Mouse (Mus musculus) kidney, postnatal 0 days (tissue): ENCODE measurements around the gene Morc2a. TPM values are rescaled to one million over a fixed set of nuclear protein-coding genes. Genes with fewer than 3 reads are reported as not detected.

Experiments used
- ATAC-seq: fragments of 200-750 bp; cut with Nextera tagmentation; replicated peaks from 2 replicates; pipeline ENCODE4 v1.8.0; 2017; ENCODE audit warnings: low read depth, moderate number of reproducible peaks, moderate TSS enrichment, moderate library complexity; ENCODE audit not compliant: low FRiP score
- DNase-seq: peaks from one replicate; pipeline ENCODE4 v3.0.0-alpha.2; 2016; ENCODE audit warnings: low spot score
- H3K27ac ChIP-seq: fragments of 300-500 bp; sonication (generic); 2 replicates; pipeline ENCODE4 v1.5.1; 2014; ENCODE audit warnings: mild to moderate bottlenecking
- H3K27me3 ChIP-seq: fragments of 300-500 bp; sonication (generic); 2 replicates; pipeline ENCODE4 v1.6.1; 2014; ENCODE audit warnings: low read length, mixed read lengths; ENCODE audit not compliant: insufficient read depth
- H3K36me3 ChIP-seq: fragments of 300-500 bp; sonication (generic); 2 replicates; pipeline ENCODE4 v1.6.1; 2014; ENCODE audit warnings: low read length, mixed read lengths; ENCODE audit not compliant: insufficient read depth
- H3K4me1 ChIP-seq: fragments of 300-500 bp; sonication (generic); replicated peaks from 2 replicates; pipeline ENCODE4 v1.6.1; 2014; ENCODE audit warnings: antibody characterized with exemption, low read length, mixed read lengths; ENCODE audit not compliant: insufficient read depth
- H3K4me2 ChIP-seq: fragments of 300-500 bp; sonication (generic); 2 replicates; pipeline ENCODE4 v1.6.1; 2014; ENCODE audit warnings: mild to moderate bottlenecking, low read length, moderate library complexity, mixed read lengths
- H3K4me3 ChIP-seq: fragments of 300-500 bp; sonication (generic); replicated peaks from 2 replicates; pipeline ENCODE4 v1.5.1; 2014; ENCODE audit warnings: low read depth, low read length
- H3K9ac ChIP-seq: fragments of 300-500 bp; sonication (generic); 2 replicates; pipeline ENCODE4 v1.6.1; 2014; ENCODE audit warnings: low read depth, low read length
- H3K9me3 ChIP-seq: fragments of 300-500 bp; sonication (generic); replicated peaks from 2 replicates; pipeline ENCODE4 v1.6.1; 2016; ENCODE audit warnings: low read length, inconsistent platforms, mixed read lengths
- CTCF ChIP-seq: IDR thresholded peaks from 2 replicates; pipeline ENCODE4 v1.5.1; 2016; ENCODE audit warnings: antibody characterized with exemption, low read depth, mild to moderate bottlenecking, moderate library complexity
- WGBS: fragments of 180-500 bp; shearing (Covaris S2); extraction: QIAGEN DNeasy Blood & Tissue Kit; methylation state at CpG from one replicate; pipeline ENCODE4 v1.1.7; 2014; 5-methylcytosine and 5-hydroxymethylcytosine counted together
- polyA plus RNA-seq: library from polyadenylated mRNA; unstranded; fragments of >200 nt; fragmentation: Nextera tagmentation; extraction: Ambion mirVana; gene quantifications from 2 replicates; pipeline ENCODE4 v1.2.1, GENCODE M21; 2015

Morc2a gene
- polyA plus RNA-seq, 1 experiment from 2014 or later: 12.3 TPM

DNA sequence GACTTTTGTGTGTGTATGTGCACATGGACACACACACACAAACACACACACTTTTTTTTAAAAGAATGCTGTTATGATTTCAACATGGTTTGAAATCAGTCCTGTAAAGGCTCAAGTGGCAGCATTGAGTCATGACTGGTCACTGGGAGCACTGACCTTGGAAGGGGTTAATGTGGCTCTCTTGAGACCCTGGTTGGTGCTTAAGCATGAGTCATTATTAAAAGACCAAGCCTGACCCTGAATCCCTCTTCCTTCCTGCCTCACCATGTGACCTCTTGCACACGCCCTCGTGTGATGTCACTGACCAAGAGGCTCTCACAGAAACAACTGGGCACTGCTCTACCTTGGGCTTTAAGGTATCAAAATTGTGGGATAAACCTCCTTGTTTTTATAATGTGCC lies 89.8 kb downstream of the Morc2a start:
- H3K9me3 ChIP-seq: no peaks in the 10 kb centered on the region
- H3K9ac ChIP-seq: no peak overlapping the region
- ATAC-seq: no peak
- TF ChIP-seq CTCF: no peak
- H3K4me2 ChIP-seq: no peak overlapping the region
- no peak for DNase-seq
- no peak overlapping the region for H3K4me3 ChIP-seq
- H3K4me1 ChIP-seq: no peaks in the 10 kb centered on the region
- WGBS: 64% methylated on average over 2 of the region's 2 CpGs
- no peaks in the 10 kb centered on the region for H3K36me3 ChIP-seq
- H3K27me3 ChIP-seq: no peaks in the 10 kb centered on the region
- H3K27ac ChIP-seq: no peak overlapping the region

Other genes starting within 250 kb of the Morc2a start
- gene Limk2, start 240.0 kb upstream of the Morc2a start, polyA plus RNA-seq: 28.8 and 31.8 TPM in 2 replicates
- gene Rnf185, start 196.8 kb upstream of the Morc2a start, polyA plus RNA-seq: 37.8 and 39.1 TPM in 2 replicates
- 0.25 and 0.32 TPM in 2 replicates for gene Pla2g3, start 160.9 kb upstream of the Morc2a start, polyA plus RNA-seq
- gene Inpp5j, start 144.4 kb upstream of the Morc2a start, polyA plus RNA-seq: 4.5 and 4.7 TPM in 2 replicates
- gene Selenom, start 134.5 kb upstream of the Morc2a start, polyA plus RNA-seq: 124 and 125 TPM in 2 replicates
- gene Smtn, start 108.6 kb upstream of the Morc2a start, polyA plus RNA-seq: 86.4 and 94.3 TPM in 2 replicates
- gene Osbp2, start 214.7 kb downstream of the Morc2a start, polyA plus RNA-seq: 1.3 and 1.9 TPM in 2 replicates
- 0.42 and 0.45 TPM in 2 replicates for gene 4921536K21Rik, start 245.9 kb downstream of the Morc2a start, polyA plus RNA-seq
- gene Dusp18, start 246.0 kb downstream of the Morc2a start, polyA plus RNA-seq: 10.1 and 10.7 TPM in 2 replicates